Mouse (Mus musculus): ENCODE measurements around the gene Mpi. TPM values are rescaled to one million over a fixed set of nuclear protein-coding genes. Genes with fewer than 3 reads are reported as not detected.
A peak's percentile ranks its signal among the peaks of the same experiment; 100 is the strongest.

The Mpi gene
- total and polyA plus RNA-seq, 3 experiments, result 28.2 to 37.3 (median 28.6) TPM

DNA sequence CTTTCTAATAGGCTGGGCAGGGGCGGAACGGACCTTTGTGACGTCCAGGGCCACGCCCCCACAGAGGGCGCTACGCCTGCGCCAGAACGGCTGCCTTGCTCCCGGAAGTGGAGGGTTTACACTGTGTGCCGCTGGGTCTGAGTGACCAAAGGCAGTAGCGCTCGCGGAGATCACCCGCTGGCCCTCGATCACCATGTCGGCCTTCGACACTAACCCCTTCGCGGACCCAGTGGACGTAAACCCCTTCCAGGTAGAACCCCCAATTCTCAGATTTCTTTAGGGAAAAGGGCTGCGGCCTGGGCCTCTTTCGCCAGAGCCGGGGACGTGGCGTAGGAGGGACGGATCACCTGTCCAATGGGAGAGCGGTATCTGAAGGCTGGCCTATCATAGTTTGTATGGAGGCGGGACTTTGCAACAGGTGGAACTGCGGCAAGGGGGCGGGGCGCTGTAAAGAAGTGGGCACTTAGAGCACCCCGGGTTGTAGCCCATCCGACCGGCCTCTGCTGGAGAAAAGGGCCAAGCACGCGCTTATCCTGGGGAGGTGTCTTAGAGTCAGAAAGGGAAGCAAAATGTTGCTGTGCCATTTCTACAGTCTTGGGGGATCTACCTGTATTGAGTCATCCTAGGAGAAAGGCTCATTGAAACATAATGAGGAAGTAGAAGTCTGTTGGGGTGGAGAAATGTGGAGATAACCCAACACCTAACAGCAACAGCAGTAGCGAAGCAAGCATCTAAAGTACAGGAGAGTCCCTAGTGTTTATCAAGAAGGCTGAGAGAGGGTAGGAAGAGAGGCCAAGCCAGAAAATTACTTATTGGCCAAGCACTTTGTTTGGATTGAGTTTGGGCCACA, 8.5 kb upstream of the Mpi start, which contains the start of gene Scamp2:
Gene Scamp2 (plus strand): TSS at position 83 of the 850 bp plus-strand sequence.
- no peaks in the 10 kb centered on the region for H3K27me3 ChIP-seq (replicated peaks)
- H3K9me3 ChIP-seq (replicated peaks; ENCODE audit: low read length), result no peaks in the 10 kb centered on the region
- peak within 1 kb of the TSS; percentile 54 for H3K27ac ChIP-seq (ENCODE audit: insufficient read depth, low read depth)
- H3K9ac ChIP-seq (ENCODE audit: insufficient read depth, low read depth), result peak within 1 kb of the TSS; percentile 42
- peak within 1 kb of the TSS; percentile 65 to 96 (median 72) for H3K4me3 ChIP-seq (replicated peaks in 1 of 3; ENCODE audit: low read depth in 2 of 3, low read length in 2 of 3, poor library complexity in 1 of 3)
- H3K79me2 ChIP-seq (replicated peaks; ENCODE audit: control insufficient read depth, extremely low read depth, insufficient read depth, poor library complexity, severe bottlenecking), result peaks cover 48% of the 10 kb centered on the region
- dilution Hi-C loops (cut with MboI; ENCODE audit: extremely low pct_ligation_motif_present, extremely low pct_unique_long_range_greater_than_20kb, low sequenced_read_pairs), result no loop called here
- DNase-seq (ENCODE audit: extremely low read depth), result peak; percentile 94
- H3K4me2 ChIP-seq (ENCODE audit: insufficient read depth, low read depth, poor library complexity, severe bottlenecking), result peak within 1 kb of the TSS; percentile 97
- H3K4me1 ChIP-seq (ENCODE audit: control insufficient read depth in 1 of 2, insufficient read depth in 2 of 2), result peaks cover 20 to 75% of the 10 kb centered on the region in 2 experiments
- in situ Hi-C loops (cut with MboI; ENCODE audit: low pct_ligation_motif_present, low pct_unique_long_range_greater_than_20kb, low sequenced_read_pairs), result no loop called here
- TF ChIP-seq GABPA (IDR thresholded peaks at IDR 0.05; ENCODE audit: insufficient replicate concordance, low read depth, low read length) (no peak), E2F4 (IDR thresholded peaks at IDR 0.05; ENCODE audit: insufficient replicate concordance, low read depth, low read length) (no peak), MAX (IDR thresholded peaks at IDR 0.05; ENCODE audit: low read length) (peak; percentile 41; the same call in 1 of the 2 replicates), TBP (conservative IDR thresholded peaks at IDR 0.05; ENCODE audit: low read depth, low read length) (peak; percentile 68; the same call in 1 of the 2 replicates), PAX5 (IDR thresholded peaks at IDR 0.05; ENCODE audit: low read length) (no peak), SIN3A (IDR thresholded peaks at IDR 0.05; ENCODE audit: low read length) (peak; percentile 94), MAFK (IDR thresholded peaks at IDR 0.05; ENCODE audit: insufficient replicate concordance, low read length) (no peak), POLR2A (IDR thresholded peaks at IDR 0.05; ENCODE audit: low read depth, low read length) (peak; percentile 88), SMC3 (IDR thresholded peaks at IDR 0.05; ENCODE audit: low read depth, low read length) (no peak), POLR2AphosphoS2 (IDR thresholded peaks at IDR 0.05; ENCODE audit: low read depth, low read length) (peak; percentile 91; the same call in 1 of the 2 replicates), NRF1 (IDR thresholded peaks at IDR 0.05; ENCODE audit: low read depth, low read length) (peak; percentile 92), RAD21 (IDR thresholded peaks at IDR 0.05; ENCODE audit: low read depth, low read length) (no peak), ZKSCAN1 (IDR thresholded peaks at IDR 0.05; ENCODE audit: borderline replicate concordance, low read depth, low read length) (no peak), JUND (conservative IDR thresholded peaks at IDR 0.05; ENCODE audit: low read depth, low read length) (no peak), USF2 (conservative IDR thresholded peaks at IDR 0.05; ENCODE audit: low read depth, low read length) (no peak), ETS1 (conservative IDR thresholded peaks at IDR 0.05; ENCODE audit: low read depth, low read length) (no peak), MEF2A (IDR thresholded peaks at IDR 0.05; ENCODE audit: borderline replicate concordance, low read depth, low read length) (no peak; the same call in 1 of the 2 replicates), MAZ (IDR thresholded peaks at IDR 0.05; ENCODE audit: low read depth, low read length) (0 out of 2 replicates have a peak, but pooled peaks have one; percentile 23), NELFE (IDR thresholded peaks at IDR 0.05; ENCODE audit: low read depth, low read length) (peak; percentile 95), ZC3H11A (IDR thresholded peaks at IDR 0.05; ENCODE audit: low read depth, low read length) (no peak), JUN (IDR thresholded peaks at IDR 0.05; ENCODE audit: insufficient read depth, low read depth, low read length) (no peak), CTCF (conservative IDR thresholded peaks at IDR 0.05 in 1 of 2, IDR thresholded peaks at IDR 0.05 in 1 of 2; ENCODE audit: low read depth in 2 of 2, low read length in 2 of 2) (0 out of 4 replicates have a peak, but pooled peaks of 1 of the 2 experiments have one; percentile 0), MXI1 (IDR thresholded peaks at IDR 0.05; ENCODE audit: low read depth, low read length) (peak; percentile 26; the same call in 1 of the 2 replicates), ZNF384 (IDR thresholded peaks at IDR 0.05; ENCODE audit: low read depth, low read length) (no peak), MYC (IDR thresholded peaks at IDR 0.05; ENCODE audit: low read depth, low read length) (no peak), CHD1 (IDR thresholded peaks at IDR 0.05; ENCODE audit: low read depth, low read length) (0 out of 2 replicates have a peak, but pooled peaks have one; percentile 15), UBTF (IDR thresholded peaks at IDR 0.05; ENCODE audit: low read depth, low read length) (no peak), RCOR1 (conservative IDR thresholded peaks at IDR 0.05; ENCODE audit: low read depth, low read length) (no peak), USF1 (IDR thresholded peaks at IDR 0.05; ENCODE audit: low read depth, low read length) (no peak), HCFC1 (IDR thresholded peaks at IDR 0.05; ENCODE audit: low read depth, low read length) (peak; percentile 75), IRF4 (IDR thresholded peaks at IDR 0.05; ENCODE audit: low read depth, low read length) (peak; percentile 22; the same call in 1 of the 2 replicates), ZMIZ1 (IDR thresholded peaks at IDR 0.05; ENCODE audit: low read depth, low read length) (peak; percentile 83), BHLHE40 (IDR thresholded peaks at IDR 0.05; ENCODE audit: low read depth, low read length) (no peak), ELF1 (IDR thresholded peaks at IDR 0.05; ENCODE audit: low read depth, low read length) (peak; percentile 99), KAT2A (IDR thresholded peaks at IDR 0.05; ENCODE audit: insufficient replicate concordance, low read length) (peak; percentile 78; the same call in 1 of the 2 replicates), CHD2 (IDR thresholded peaks at IDR 0.05; ENCODE audit: low read length) (peak; percentile 74), TCF12 (IDR thresholded peaks at IDR 0.05; ENCODE audit: low read depth, low read length) (peak; percentile 73), EP300 (IDR thresholded peaks at IDR 0.05; ENCODE audit: low read length) (no peak; the same call in none of the 2 replicates)
- peaks cover 2 to 10% of the 10 kb centered on the region in 2 experiments for H3K36me3 ChIP-seq (replicated peaks in 1 of 2; ENCODE audit: control insufficient read depth in 1 of 2, insufficient read depth in 1 of 2, low read length in 1 of 2)
